Mouse (Mus musculus): Measurements from ENCODE around the gene Krtap2-4.

GRCm38 (mm10) chr11:99650136-99650535 lies 35.5 kb upstream of the Krtap2-4 start, which contains the start of gene Gm11555:
- TF ChIP-seq POLR2A (IDR thresholded peaks at IDR 0.05; ENCODE audit: low read depth, low read length) (no peak), CTCF (IDR thresholded peaks at IDR 0.05; ENCODE audit: borderline replicate concordance, insufficient read depth, low read length) (no peak)
